Comparison of ENCODE assay signal across 13 mouse cellular contexts in genomic region chr9:46703674-46704073, GRCm38 (mm10).
DNase-seq lines count a peak whose midpoint lies in the region; ATAC-seq lines count a peak whose summit lies in the region.
"Had no signal": no experiment of that assay in that cellular context is flagged by ENCODE, and none has a peak within 500 bp of the region (broad histone marks: within the 10 kb centered on the region; RNA-seq: fewer than 3 reads in every experiment).

No protein-coding gene starts in this region.

- H3K4me1 ChIP-seq in forebrain, embryonic 16.5 days (replicated peaks; ENCODE audit: control insufficient read depth, insufficient read depth, low read length), result peaks cover 15% of the 10 kb centered on the region
- H3K4me1 ChIP-seq: heart, embryonic 10.5 days; intestine, embryonic 15.5 days; limb, embryonic 12.5 days; stomach, embryonic 15.5 days had no signal

- no peaks in the 10 kb centered on the region for H3K27me3 ChIP-seq in forebrain, embryonic 16.5 days (replicated peaks; ENCODE audit: control insufficient read depth, insufficient read depth, low read length)
- H3K27me3 ChIP-seq: intestine, embryonic 15.5 days had no signal

- H3K9me3 ChIP-seq in forebrain, embryonic 16.5 days (ENCODE audit: control insufficient read depth, low read length), result no peaks in the 10 kb centered on the region
- H3K9me3 ChIP-seq: heart, embryonic 10.5 days; intestine, embryonic 15.5 days; limb, embryonic 12.5 days; stomach, embryonic 15.5 days had no signal

- peak; percentile 94 for DNase-seq in retina, postnatal 1 day
- DNase-seq in retina, embryonic 14.5 days (ENCODE audit: low spot score), result no peak
- DNase-seq in left cerebral cortex, postnatal 4 days, result peak; percentile 23
- DNase-seq in retina, postnatal 7 days (ENCODE audit: low read depth, low spot score), result peak; percentile 11
- DNase-seq in adrenal gland, adult (ENCODE audit: inconsistent age in 2 of 2, low spot score in 1 of 2), result no peak
- no peak for DNase-seq in cerebellum, postnatal 36 days
- DNase-seq in spleen, postnatal 36 days (ENCODE audit: low spot score in 2 of 2), result no peak

- no peak overlapping the region for H3K27ac ChIP-seq in forebrain, embryonic 16.5 days (ENCODE audit: low read length)
- H3K27ac ChIP-seq: heart, embryonic 10.5 days; intestine, embryonic 15.5 days; limb, embryonic 12.5 days; stomach, embryonic 15.5 days had no signal

- no peaks in the 10 kb centered on the region for H3K36me3 ChIP-seq in forebrain, embryonic 16.5 days (ENCODE audit: control insufficient read depth, insufficient read depth)
- H3K36me3 ChIP-seq: heart, embryonic 10.5 days; intestine, embryonic 15.5 days; limb, embryonic 12.5 days; stomach, embryonic 15.5 days had no signal

- intact Hi-C loops in left cerebral cortex, postnatal 4 days (cut with DNase I), result no loop called here

- WGBS in forebrain, embryonic 16.5 days, result 7% methylated on average over 8 of the region's 8 CpGs

- peak; percentile 79 for ATAC-seq in forebrain, embryonic 16.5 days
- ATAC-seq: intestine, embryonic 15.5 days had no signal

- H3K9ac ChIP-seq in forebrain, embryonic 16.5 days (replicated peaks; ENCODE audit: low read depth, low read length), result no peak overlapping the region
- H3K9ac ChIP-seq: intestine, embryonic 15.5 days; limb, embryonic 12.5 days; lung, embryonic 14.5 days; stomach, embryonic 15.5 days had no signal

- H3K4me2 ChIP-seq in forebrain, embryonic 16.5 days (ENCODE audit: low read length), result no peak overlapping the region
- H3K4me2 ChIP-seq: intestine, embryonic 15.5 days; limb, embryonic 12.5 days; lung, embryonic 14.5 days; stomach, embryonic 15.5 days had no signal

- H3K4me3 ChIP-seq in forebrain, embryonic 16.5 days (replicated peaks; ENCODE audit: low read length), result no peak overlapping the region
- H3K4me3 ChIP-seq: heart, embryonic 10.5 days; intestine, embryonic 15.5 days; limb, embryonic 12.5 days; stomach, embryonic 15.5 days had no signal

Comparison
In these comparisons a context has a peak if more than half of its experiments do, and no peak if none do; other contexts are left out.
1. DNase-seq: peak in retina, postnatal 1 day (single experiment), left cerebral cortex, postnatal 4 days (single experiment) and retina, postnatal 7 days (single experiment); none in retina, embryonic 14.5 days (single experiment), adrenal gland, adult (0 of 2), cerebellum, postnatal 36 days (0 of 2) and spleen, postnatal 36 days (0 of 2).